Mouse (Mus musculus) neural tube, embryonic 15.5 days (tissue): ENCODE measurements around the gene Sspn. TPM values are rescaled to one million over a fixed set of nuclear protein-coding genes. Genes with fewer than 3 reads are reported as not detected.

Experiments used
- ATAC-seq: fragments of 200-750 bp; cut with Nextera tagmentation; 2 replicates; pipeline ENCODE4 v1.8.0; 2017; ENCODE audit warnings: mild to moderate bottlenecking, moderate TSS enrichment, moderate library complexity; ENCODE audit not compliant: low FRiP score
- H3K27ac ChIP-seq: fragments of 300-500 bp; sonication (generic); replicated peaks from 2 replicates; pipeline ENCODE4 v1.5.1; 2015; ENCODE audit warnings: mild to moderate bottlenecking, inconsistent platforms
- H3K27me3 ChIP-seq: fragments of 300-500 bp; sonication (generic); replicated peaks from 2 replicates; pipeline ENCODE4 v1.6.1; 2015; ENCODE audit warnings: inconsistent platforms
- H3K36me3 ChIP-seq: fragments of 300-500 bp; sonication (generic); 2 replicates; pipeline ENCODE4 v1.6.1; 2015; ENCODE audit warnings: inconsistent platforms
- H3K4me1 ChIP-seq: fragments of 300-500 bp; sonication (generic); 2 replicates; pipeline ENCODE4 v1.6.1; 2015; ENCODE audit warnings: inconsistent platforms
- H3K4me2 ChIP-seq: fragments of 300-500 bp; sonication (generic); 2 replicates; pipeline ENCODE4 v1.6.1; 2015; ENCODE audit warnings: inconsistent platforms, mild to moderate bottlenecking, moderate library complexity
- H3K4me3 ChIP-seq: fragments of 300-500 bp; sonication (generic); replicated peaks from 2 replicates; pipeline ENCODE4 v1.5.1; 2015; ENCODE audit warnings: mild to moderate bottlenecking, inconsistent platforms
- H3K9ac ChIP-seq: fragments of 300-500 bp; sonication (generic); replicated peaks from 2 replicates; pipeline ENCODE4 v1.6.1; 2015; ENCODE audit warnings: mild to moderate bottlenecking, inconsistent platforms
- H3K9me3 ChIP-seq: fragments of 300-500 bp; sonication (generic); replicated peaks from 2 replicates; pipeline ENCODE4 v1.6.1; 2016; ENCODE audit warnings: inconsistent platforms
- whole genome bisulfite sequencing: fragments of 180-500 bp; shearing (Covaris S2); methylation state at CpG from one replicate; pipeline ENCODE4 v1.1.7; 2015; ENCODE audit warnings: mixed read lengths; 5-methylcytosine and 5-hydroxymethylcytosine counted together
- polyA plus RNA-seq: library from polyadenylated mRNA; unstranded; fragments of >200 nt; fragmentation: Nextera tagmentation; extraction: Ambion mirVana; gene quantifications from 2 replicates; pipeline ENCODE4 v1.2.1, GENCODE M21; 2015

The Sspn gene
- polyA plus RNA-seq, 1 experiment from 2014 or later = 5.1 TPM

DNA sequence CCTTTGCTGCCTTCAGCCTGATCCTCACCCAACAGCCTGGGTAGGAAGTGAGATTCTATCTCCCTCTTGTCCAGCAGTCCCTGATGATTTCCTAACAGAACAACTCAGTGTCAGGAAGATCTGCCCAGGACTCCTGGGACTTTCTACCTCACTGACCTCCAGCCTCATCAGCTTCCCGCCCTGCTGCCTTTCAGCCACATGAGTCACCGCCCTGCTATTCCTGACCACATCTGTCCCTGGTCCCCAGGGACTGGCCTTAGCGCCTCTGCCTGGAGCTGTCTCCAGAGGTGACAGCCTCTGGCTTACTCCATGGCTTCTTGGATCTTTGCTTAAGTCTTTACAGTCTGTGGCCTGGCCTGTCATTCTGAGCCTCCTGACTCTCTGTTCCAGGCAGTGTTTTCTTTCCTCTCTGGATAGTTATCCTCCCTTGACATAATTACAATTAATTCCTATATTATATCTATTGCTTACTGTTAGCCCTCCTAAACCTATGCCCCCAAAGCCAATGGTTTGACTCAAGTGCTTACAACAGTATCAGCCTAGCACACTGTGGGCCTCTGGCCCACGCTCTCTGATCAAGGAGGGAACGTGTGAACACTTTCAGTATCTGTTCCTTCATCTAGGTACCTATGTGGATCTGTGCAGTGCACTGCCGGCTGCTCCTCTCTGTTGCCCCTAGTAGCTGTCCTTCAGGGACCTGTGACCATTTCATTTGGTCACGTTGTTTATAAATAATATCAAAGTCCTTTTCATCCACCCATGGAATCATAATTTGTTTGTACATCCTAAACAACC is 25.1 kb upstream of the Sspn start:
- Histone ChIP-seq H3K36me3 (no peaks in the 10 kb centered on the region), H3K27ac (no peak overlapping the region), H3K4me2 (no peak overlapping the region), H3K27me3 (no peaks in the 10 kb centered on the region), H3K4me1 (no peaks in the 10 kb centered on the region), H3K9me3 (no peaks in the 10 kb centered on the region), H3K9ac (no peak overlapping the region), H3K4me3 (no peak overlapping the region)
- ATAC-seq = no peak
- WGBS = 79% methylated on average over 7 of the region's 7 CpGs

DNA sequence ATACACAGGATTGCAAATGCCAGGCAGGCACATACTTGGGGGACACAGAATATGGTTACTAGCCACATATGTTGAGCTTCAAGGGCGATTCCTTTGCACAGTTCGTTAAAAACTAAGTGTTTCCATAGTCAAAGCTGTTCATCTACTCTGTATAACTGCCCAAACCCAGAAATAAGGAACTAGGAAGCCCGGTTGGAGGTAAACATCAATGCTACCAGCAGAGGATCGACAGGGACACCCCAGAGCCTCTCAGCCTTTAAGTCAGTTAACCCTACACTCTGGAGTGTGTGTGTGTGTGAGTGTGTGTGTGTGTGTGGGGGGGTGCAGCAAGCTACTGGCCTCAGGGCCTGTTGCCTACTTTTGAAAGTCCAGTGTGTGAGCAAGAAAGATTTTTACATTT is 21.5 kb upstream of the Sspn start:
- Histone ChIP-seq H3K27me3 (no peaks in the 10 kb centered on the region), H3K36me3 (no peaks in the 10 kb centered on the region), H3K9me3 (no peaks in the 10 kb centered on the region), H3K4me3 (no peak overlapping the region), H3K4me2 (no peak overlapping the region), H3K9ac (no peak overlapping the region), H3K27ac (no peak overlapping the region), H3K4me1 (no peaks in the 10 kb centered on the region)
- ATAC-seq = no peak
- 82% methylated on average over 4 of the region's 4 CpGs for WGBS

DNA sequence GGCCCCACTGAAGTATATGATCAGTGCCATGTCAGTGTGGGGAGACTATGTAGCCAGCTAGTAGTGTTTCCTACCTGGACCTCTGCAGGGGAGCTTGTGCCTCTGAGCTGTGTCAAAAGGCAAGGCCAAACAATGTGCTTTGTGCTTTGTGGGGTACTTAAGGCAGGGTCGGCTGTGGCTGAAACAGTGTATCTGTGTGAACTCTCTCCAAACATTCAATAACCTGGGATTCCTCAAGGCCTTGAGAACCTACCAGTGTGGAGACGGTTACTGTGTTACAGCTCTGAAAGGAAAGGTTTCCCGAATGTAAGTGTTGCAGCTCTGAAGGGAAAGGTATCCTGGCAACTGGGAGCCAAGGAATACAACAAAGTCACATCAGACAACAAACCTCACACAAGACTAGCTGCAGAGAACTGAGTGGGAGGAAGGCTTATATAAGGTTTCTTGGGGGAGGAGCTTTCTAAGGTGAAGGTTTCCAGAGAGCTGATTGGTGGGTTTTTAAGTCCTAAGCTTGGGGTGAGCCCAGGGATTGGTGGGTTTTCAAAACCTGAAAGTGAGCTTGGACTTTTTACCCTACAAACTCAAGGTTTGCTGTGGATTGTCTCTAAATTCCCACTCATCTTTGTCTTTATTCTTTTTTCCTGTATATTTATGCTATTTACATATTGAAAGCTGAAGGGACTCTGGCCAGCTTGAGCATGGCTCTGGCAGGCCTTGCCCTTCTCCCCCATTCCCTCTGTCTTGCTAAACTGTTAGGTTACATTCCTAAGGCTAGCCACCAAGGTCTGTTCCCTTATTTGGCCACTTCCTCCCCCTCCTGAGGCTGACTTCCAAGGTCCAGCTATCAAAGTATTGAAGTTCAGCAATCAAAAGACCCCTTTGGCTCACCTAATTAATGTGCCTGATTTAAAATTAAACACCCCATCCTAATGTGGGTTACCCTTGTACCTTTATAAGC is 20.7 kb upstream of the Sspn start:
- H3K4me2 ChIP-seq = no peak overlapping the region
- H3K36me3 ChIP-seq = no peaks in the 10 kb centered on the region
- 51% methylated on average over 3 of the region's 3 CpGs for whole genome bisulfite sequencing
- H3K9me3 ChIP-seq = no peaks in the 10 kb centered on the region
- ATAC-seq = no peak
- no peaks in the 10 kb centered on the region for H3K27me3 ChIP-seq
- no peaks in the 10 kb centered on the region for H3K4me1 ChIP-seq
- H3K27ac ChIP-seq = no peak overlapping the region
- H3K9ac ChIP-seq = no peak overlapping the region
- no peak overlapping the region for H3K4me3 ChIP-seq

DNA sequence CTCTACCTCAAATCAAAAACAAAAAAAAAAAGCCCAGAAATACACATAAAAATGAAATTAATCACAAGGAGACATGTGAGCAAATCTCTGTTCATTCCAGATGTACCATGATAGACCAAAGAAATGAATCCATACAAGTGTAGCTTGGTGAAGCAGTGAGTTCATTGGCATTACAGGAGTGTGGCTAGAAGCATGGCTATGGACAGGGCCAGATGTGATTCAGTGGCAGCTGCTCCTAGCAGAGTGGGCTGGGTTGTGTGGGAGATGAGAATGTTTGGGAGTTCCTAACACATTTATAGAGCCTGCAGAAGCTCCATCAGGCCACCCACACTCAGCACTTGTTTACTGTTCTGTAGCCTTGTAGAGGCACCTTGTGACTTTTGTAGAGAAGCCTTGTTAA is 19.2 kb upstream of the Sspn start:
- no peaks in the 10 kb centered on the region for H3K9me3 ChIP-seq
- no peaks in the 10 kb centered on the region for H3K27me3 ChIP-seq
- H3K4me3 ChIP-seq = no peak overlapping the region
- no peak overlapping the region for H3K9ac ChIP-seq
- peaks cover 8% of the 10 kb centered on the region; the same call in 1 of the 2 replicates for H3K4me1 ChIP-seq
- no peaks in the 10 kb centered on the region for H3K36me3 ChIP-seq
- H3K27ac ChIP-seq = no peak overlapping the region
- H3K4me2 ChIP-seq = no peak overlapping the region
- no peak for ATAC-seq

DNA sequence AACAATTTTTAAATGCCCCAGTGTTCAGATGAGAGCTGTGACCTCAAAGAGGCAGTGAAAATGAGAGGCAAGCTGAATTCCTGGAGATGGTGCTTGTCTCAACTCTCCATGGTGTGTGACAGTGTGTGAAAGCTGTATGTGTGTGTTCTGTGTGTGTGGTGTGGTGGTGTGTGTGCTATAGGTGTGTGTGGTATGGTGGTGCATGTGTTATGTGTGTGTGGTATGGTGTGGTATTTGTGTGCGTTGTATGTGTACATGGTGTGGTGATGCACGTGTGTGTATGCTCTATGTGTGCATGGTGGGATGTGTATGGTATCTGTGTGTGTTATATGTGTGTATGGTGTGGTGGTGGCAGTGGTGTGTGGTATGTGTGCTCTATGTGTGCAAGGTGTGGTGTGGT is 16.0 kb upstream of the Sspn start:
- 91% methylated on average over 2 of the region's 2 CpGs for WGBS
- no peak overlapping the region for H3K4me3 ChIP-seq
- ATAC-seq = no peak
- H3K27ac ChIP-seq = no peak overlapping the region
- H3K4me1 ChIP-seq = peaks cover 8% of the 10 kb centered on the region; the same call in 1 of the 2 replicates
- H3K27me3 ChIP-seq = no peaks in the 10 kb centered on the region
- no peak overlapping the region for H3K9ac ChIP-seq
- H3K9me3 ChIP-seq = no peaks in the 10 kb centered on the region
- no peak overlapping the region for H3K4me2 ChIP-seq
- no peaks in the 10 kb centered on the region for H3K36me3 ChIP-seq

DNA sequence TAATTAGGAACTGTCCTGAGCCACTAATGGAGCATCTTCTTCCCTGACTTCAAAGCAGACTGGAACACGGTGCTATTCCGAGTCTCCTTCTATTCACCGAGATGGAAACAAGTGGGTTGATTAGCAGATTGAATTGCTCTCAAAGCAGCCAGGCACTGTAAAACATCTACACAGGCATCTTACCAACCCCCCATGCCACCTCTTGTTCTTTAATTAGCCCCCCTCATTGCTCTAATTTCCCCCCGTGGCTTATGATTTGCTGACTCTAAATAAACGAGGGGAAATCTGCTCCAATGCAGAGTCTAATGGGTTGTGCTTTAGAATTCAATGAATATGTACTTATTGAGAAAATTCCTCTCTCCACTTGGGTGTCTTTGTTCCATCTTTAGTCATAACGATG is 15.0 kb upstream of the Sspn start:
- no peaks in the 10 kb centered on the region for H3K27me3 ChIP-seq
- H3K4me3 ChIP-seq = no peak overlapping the region
- no peaks in the 10 kb centered on the region for H3K36me3 ChIP-seq
- H3K9ac ChIP-seq = no peak overlapping the region
- ATAC-seq = no peak
- peaks cover 8% of the 10 kb centered on the region; the same call in 1 of the 2 replicates for H3K4me1 ChIP-seq
- no peak overlapping the region for H3K4me2 ChIP-seq
- no peaks in the 10 kb centered on the region for H3K9me3 ChIP-seq
- no peak overlapping the region for H3K27ac ChIP-seq
- 14% methylated on average over 6 of the region's 6 CpGs for WGBS

DNA sequence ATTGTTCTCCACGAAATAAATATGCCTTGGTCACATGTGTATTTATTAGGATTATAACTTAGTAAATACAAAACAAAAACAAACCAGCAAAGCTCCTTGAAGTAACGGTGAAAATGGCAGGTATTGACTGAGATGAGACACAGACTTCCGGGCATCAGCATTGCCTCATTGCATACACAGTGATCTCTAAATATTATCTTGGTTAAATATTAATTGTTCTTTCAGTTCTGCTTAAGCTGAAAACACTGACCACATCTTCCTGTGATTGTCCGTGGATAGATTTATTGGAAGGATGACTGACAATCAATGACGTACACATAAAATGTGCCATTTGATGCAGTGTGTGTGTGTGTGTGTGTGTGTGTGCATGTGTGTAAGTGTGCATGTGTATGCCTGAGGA is 13.2 kb upstream of the Sspn start:
- H3K4me2 ChIP-seq = no peak overlapping the region
- no peak overlapping the region for H3K9ac ChIP-seq
- no peaks in the 10 kb centered on the region for H3K27me3 ChIP-seq
- peaks cover 8% of the 10 kb centered on the region; the same call in 1 of the 2 replicates for H3K4me1 ChIP-seq
- no peak for ATAC-seq
- H3K4me3 ChIP-seq = no peak overlapping the region
- WGBS = 88% methylated on average over 5 of the region's 5 CpGs
- H3K27ac ChIP-seq = no peak overlapping the region
- H3K9me3 ChIP-seq = no peaks in the 10 kb centered on the region
- no peaks in the 10 kb centered on the region for H3K36me3 ChIP-seq

DNA sequence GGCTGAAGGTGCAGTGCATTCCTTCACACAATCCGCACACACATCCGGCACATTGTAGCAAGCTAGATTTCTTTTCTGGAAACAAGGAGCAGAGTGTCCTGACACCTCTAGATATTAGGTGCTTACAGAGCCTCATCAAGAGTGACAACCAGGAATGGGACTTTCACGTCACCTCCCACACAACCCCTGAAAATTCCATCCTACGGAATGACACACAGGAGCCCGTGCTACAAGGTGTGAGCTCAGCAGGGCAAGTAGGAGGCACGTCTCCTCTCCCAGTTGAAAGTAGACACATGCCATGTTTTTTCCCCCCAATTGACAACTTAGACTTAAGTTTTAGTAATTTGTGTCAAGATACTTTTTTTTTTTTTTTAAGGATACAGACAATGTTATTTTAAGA is 7.8 kb upstream of the Sspn start:
- Histone ChIP-seq H3K4me3 (no peak overlapping the region), H3K9me3 (no peaks in the 10 kb centered on the region), H3K27me3 (no peaks in the 10 kb centered on the region), H3K36me3 (no peaks in the 10 kb centered on the region), H3K4me1 (no peaks in the 10 kb centered on the region), H3K9ac (no peak overlapping the region), H3K4me2 (no peak overlapping the region), H3K27ac (no peak overlapping the region)
- 89% methylated on average over 6 of the region's 6 CpGs for WGBS
- no peak for ATAC-seq

DNA sequence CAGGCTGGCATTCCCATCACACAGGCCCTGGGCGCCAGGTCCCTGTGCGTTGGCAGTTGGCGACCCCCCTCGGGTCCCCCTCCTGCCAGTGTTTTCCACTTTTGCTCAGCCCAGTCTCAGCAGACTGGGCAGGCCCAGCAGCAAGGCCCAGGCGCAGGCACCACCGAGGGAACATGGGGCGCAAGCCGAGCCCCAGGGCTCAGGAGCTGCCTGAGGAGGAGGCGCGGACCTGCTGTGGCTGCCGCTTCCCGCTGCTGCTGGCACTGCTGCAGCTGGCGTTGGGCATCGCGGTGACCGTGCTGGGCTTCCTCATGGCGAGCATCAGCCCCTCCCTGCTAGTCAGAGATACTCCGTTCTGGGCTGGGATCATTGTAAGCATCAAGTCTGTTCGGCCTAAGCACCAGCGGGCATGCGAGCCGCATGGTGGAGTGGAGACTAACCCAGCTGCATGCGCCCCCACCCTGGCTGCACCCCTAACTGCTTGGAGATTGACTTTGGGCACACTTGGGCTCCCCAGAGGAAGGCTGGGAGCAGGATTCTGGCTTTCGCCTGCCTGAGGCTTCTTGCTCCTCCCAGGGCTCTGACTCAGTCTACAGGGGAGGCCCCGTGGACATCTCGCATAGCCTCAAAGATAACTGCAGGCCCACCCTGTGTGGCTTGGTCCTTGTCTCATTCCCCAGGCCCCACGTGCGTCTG is 2.7 kb downstream of the Sspn start:
- H3K9ac ChIP-seq = peak overlapping the region; percentile 64
- 6% methylated on average over 28 of the region's 28 CpGs for WGBS
- ATAC-seq = peak; percentile 96
- peak overlapping the region; percentile 91 for H3K27ac ChIP-seq
- peak overlapping the region; percentile 73 for H3K4me2 ChIP-seq
- peaks cover 19% of the 10 kb centered on the region for H3K4me1 ChIP-seq
- no peaks in the 10 kb centered on the region for H3K9me3 ChIP-seq
- peak overlapping the region; percentile 45 for H3K4me3 ChIP-seq
- H3K36me3 ChIP-seq = no peaks in the 10 kb centered on the region
- H3K27me3 ChIP-seq = no peaks in the 10 kb centered on the region

DNA sequence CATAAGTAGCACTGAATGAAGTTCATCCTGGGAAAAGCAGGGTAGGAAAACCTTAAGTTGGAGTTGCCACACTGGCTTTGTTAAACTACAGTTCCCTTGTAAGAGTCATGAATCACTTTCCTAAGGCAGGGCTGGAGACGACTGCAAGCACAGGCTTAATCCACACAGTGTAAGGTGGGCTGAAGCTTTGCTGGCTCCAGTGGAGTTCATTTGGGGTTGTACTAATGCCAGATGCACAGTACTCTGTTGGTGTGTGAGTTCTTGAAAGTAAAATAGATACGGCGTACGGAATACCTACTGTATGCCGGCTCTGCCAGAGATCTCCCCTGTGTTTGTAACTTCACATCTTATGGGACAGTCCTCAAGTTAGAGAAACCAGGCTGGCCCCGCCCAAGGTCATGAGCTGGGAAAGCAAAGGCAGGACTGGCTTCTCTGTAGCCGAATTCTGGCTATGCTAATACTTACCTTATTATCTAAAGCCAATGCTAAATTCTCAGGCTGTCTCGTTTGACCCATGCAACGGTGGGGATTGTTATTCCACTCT is 3.3 kb downstream of the Sspn start:
- Histone ChIP-seq H3K27ac (peak overlapping the region; percentile 91), H3K4me3 (peak overlapping the region; percentile 45), H3K4me1 (peaks cover 19% of the 10 kb centered on the region), H3K9ac (peak overlapping the region; percentile 64), H3K9me3 (no peaks in the 10 kb centered on the region), H3K27me3 (no peaks in the 10 kb centered on the region), H3K36me3 (no peaks in the 10 kb centered on the region), H3K4me2 (peak overlapping the region; percentile 73)
- 77% methylated on average over 9 of the region's 9 CpGs for WGBS
- ATAC-seq = peak; percentile 29

DNA sequence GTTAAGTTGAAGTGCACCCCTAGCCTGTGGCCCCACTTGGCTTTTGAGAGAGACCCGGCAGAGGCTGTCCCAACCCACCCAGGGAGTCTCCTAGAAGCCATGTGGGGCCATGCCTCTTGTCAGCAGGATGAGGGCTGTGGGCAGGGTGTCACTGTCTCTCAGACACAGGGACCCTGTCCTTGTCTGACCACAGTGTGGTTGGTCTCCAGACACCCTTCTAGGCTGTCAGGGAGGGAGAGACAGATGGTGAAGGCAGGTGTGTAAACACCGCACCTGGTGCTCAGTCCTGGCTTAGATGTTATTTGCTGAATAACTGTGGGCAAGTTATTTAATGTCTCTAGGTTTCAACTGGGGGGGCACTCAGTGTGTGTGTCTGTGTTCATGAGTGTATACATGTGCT is 4.5 kb downstream of the Sspn start:
- no peaks in the 10 kb centered on the region for H3K9me3 ChIP-seq
- H3K4me3 ChIP-seq = no peak overlapping the region
- no peak for ATAC-seq
- no peak overlapping the region for H3K9ac ChIP-seq
- WGBS = 70% methylated on average over 2 of the region's 2 CpGs
- no peaks in the 10 kb centered on the region for H3K27me3 ChIP-seq
- H3K27ac ChIP-seq = no peak overlapping the region
- H3K36me3 ChIP-seq = no peaks in the 10 kb centered on the region
- no peak overlapping the region for H3K4me2 ChIP-seq
- H3K4me1 ChIP-seq = peaks cover 19% of the 10 kb centered on the region
